Mouse (Mus musculus) embryonic facial prominence, embryonic 13.5 days (tissue): ENCODE measurements around the gene Rere. TPM values are rescaled to one million over a fixed set of nuclear protein-coding genes. Genes with fewer than 3 reads are reported as not detected.

ENCODE experiments used
- ATAC-seq: fragments of 200-750 bp; cut with Nextera tagmentation; 2 replicates; pipeline ENCODE4 v1.8.0; 2017; ENCODE audit warnings: low read depth; ENCODE audit not compliant: insufficient number of reproducible peaks, insufficient read depth, low FRiP score, low TSS enrichment
- H3K27ac ChIP-seq: fragments of 300-500 bp; sonication (generic); 2 replicates; pipeline ENCODE4 v1.5.1; 2015; ENCODE audit warnings: moderate library complexity, mild to moderate bottlenecking, inconsistent platforms
- H3K27me3 ChIP-seq: fragments of 300-500 bp; sonication (generic); 2 replicates; pipeline ENCODE4 v1.6.1; 2015; ENCODE audit warnings: mild to moderate bottlenecking, inconsistent platforms
- H3K36me3 ChIP-seq: fragments of 300-500 bp; sonication (generic); 2 replicates; pipeline ENCODE4 v1.6.1; 2015; ENCODE audit warnings: mild to moderate bottlenecking, inconsistent platforms
- H3K4me1 ChIP-seq: fragments of 300-500 bp; sonication (generic); 2 replicates; pipeline ENCODE4 v1.6.1; 2015; ENCODE audit warnings: inconsistent platforms
- H3K4me2 ChIP-seq: fragments of 300-500 bp; sonication (generic); 2 replicates; pipeline ENCODE4 v1.6.1; 2015; ENCODE audit warnings: moderate library complexity, mild to moderate bottlenecking, inconsistent platforms
- H3K4me3 ChIP-seq: fragments of 300-500 bp; sonication (generic); 2 replicates; pipeline ENCODE4 v1.5.1; 2015; ENCODE audit warnings: mild to moderate bottlenecking, inconsistent platforms
- H3K9ac ChIP-seq: fragments of 300-500 bp; sonication (generic); 2 replicates; pipeline ENCODE4 v1.6.1; 2015; ENCODE audit warnings: mild to moderate bottlenecking, inconsistent platforms
- H3K9me3 ChIP-seq: fragments of 300-500 bp; sonication (generic); 2 replicates; pipeline ENCODE4 v1.6.1; 2016; ENCODE audit warnings: inconsistent platforms
- WGBS: fragments of 180-500 bp; shearing (Covaris S2); methylation state at CpG from one replicate; pipeline ENCODE4 v1.1.7; 2015; ENCODE audit warnings: mixed read lengths; 5-methylcytosine and 5-hydroxymethylcytosine counted together
- polyA plus RNA-seq: library from polyadenylated mRNA; unstranded; fragments of >200 nt; fragmentation: Nextera tagmentation; extraction: Ambion mirVana; gene quantifications from 2 replicates; pipeline ENCODE4 v1.2.1, GENCODE M21; 2015

Rere gene
- polyA plus RNA-seq, 1 experiment from 2014 or later = 23.3 TPM

GRCm38 (mm10) chr4:150420576-150421263 lies 139.3 kb downstream of the Rere start:
- Histone ChIP-seq H3K27ac (no peak overlapping the region), H3K9ac (no peak overlapping the region), H3K4me2 (no peak overlapping the region), H3K36me3 (peaks cover 20% of the 10 kb centered on the region), H3K9me3 (no peaks in the 10 kb centered on the region), H3K27me3 (no peaks in the 10 kb centered on the region), H3K4me3 (no peak overlapping the region), H3K4me1 (no peaks in the 10 kb centered on the region)
- ATAC-seq = no peak
- WGBS = 86% methylated on average over 10 of the region's 10 CpGs

DNA sequence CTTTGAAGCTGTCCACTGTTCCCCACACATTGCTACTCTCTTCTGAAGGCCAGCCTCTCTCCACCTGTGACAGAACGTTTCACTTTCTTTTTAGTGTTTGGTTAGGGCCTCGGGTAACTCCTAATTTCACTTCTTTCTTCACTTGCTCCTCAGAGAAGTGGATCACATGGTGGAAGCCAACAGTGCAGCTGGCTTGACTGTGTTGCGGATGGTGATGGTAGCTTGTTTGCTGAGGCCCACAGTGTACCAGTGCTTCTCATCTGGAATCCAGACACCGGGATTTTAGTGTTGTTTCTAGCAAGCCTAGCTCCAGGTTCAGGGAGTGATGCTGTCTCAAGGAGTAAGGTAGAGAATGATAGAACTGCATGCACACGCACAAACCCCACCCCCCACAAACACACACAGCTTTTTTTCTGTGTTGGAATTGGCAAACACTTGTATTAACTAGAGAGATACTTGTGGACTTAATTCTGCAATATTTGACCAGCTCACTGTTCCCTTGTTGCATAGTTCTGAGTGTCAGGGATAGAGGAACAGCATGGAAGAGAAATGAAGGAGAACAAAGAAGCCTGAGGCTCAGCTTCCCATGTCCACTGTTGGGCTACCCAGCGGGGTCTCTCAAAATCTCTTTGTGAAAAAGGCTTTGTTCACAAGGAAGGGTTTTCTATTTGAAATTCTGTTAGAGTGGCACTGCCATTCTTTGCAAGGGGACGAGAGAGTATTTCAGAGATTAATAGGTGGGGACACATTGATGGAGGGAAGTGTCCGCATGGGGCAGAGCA lies 144.8 kb downstream of the Rere start:
- H3K9me3 ChIP-seq = no peaks in the 10 kb centered on the region
- peak overlapping the region; percentile 33 for H3K27ac ChIP-seq
- no peak for ATAC-seq
- no peak overlapping the region for H3K9ac ChIP-seq
- H3K36me3 ChIP-seq = peaks cover 23% of the 10 kb centered on the region; the same call in 1 of the 2 replicates
- H3K4me3 ChIP-seq = no peak overlapping the region
- no peaks in the 10 kb centered on the region for H3K27me3 ChIP-seq
- peaks cover 19% of the 10 kb centered on the region for H3K4me1 ChIP-seq
- WGBS = 57% methylated on average over 8 of the region's 8 CpGs
- H3K4me2 ChIP-seq = no peak overlapping the region

DNA sequence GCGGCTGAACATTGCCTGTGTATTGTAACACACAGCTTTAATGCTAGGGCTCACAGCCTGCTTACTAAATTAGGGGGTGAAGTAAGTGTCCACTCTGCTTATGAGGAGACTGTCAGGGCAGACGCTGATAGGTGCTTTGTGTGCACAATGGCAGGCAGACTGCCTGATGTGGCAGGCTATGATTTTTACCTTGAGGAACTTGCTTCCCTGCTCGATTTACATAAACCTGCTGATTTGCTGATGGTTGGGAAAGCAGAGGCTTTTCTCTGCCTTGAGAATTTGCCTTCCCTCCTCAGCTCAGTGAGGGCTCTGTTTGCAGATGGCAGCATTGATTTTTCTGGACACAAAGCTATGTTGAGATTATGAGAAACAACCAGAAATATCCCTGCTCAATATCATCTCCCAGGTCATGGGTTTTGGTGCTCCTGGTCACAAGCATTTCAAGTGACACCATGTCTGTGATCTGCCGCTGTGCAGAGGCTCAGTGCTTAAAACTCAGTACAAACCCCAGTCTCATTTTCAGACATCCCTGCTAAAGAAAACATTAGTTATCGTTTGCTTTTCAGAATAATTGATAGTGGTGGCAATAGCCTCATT lies 145.5 kb downstream of the Rere start:
- peaks cover 18% of the 10 kb centered on the region; the same call in 1 of the 2 replicates for H3K36me3 ChIP-seq
- H3K4me1 ChIP-seq = peaks cover 19% of the 10 kb centered on the region
- no peak overlapping the region for H3K4me2 ChIP-seq
- WGBS = 58% methylated on average over 5 of the region's 5 CpGs
- peak overlapping the region; percentile 33 for H3K27ac ChIP-seq
- H3K4me3 ChIP-seq = no peak overlapping the region
- no peaks in the 10 kb centered on the region for H3K9me3 ChIP-seq
- ATAC-seq = no peak
- no peaks in the 10 kb centered on the region for H3K27me3 ChIP-seq
- no peak overlapping the region for H3K9ac ChIP-seq

GRCm38 (mm10) chr4:150428762-150429161 lies 147.3 kb downstream of the Rere start:
- H3K9ac ChIP-seq = no peak overlapping the region
- no peak overlapping the region for H3K27ac ChIP-seq
- ATAC-seq = no peak
- no peaks in the 10 kb centered on the region for H3K9me3 ChIP-seq
- H3K4me2 ChIP-seq = no peak overlapping the region
- 80% methylated on average over 4 of the region's 4 CpGs for WGBS
- H3K4me3 ChIP-seq = no peak overlapping the region
- peaks cover 17% of the 10 kb centered on the region; the same call in 1 of the 2 replicates for H3K36me3 ChIP-seq
- H3K4me1 ChIP-seq = peaks cover 19% of the 10 kb centered on the region
- H3K27me3 ChIP-seq = no peaks in the 10 kb centered on the region

DNA sequence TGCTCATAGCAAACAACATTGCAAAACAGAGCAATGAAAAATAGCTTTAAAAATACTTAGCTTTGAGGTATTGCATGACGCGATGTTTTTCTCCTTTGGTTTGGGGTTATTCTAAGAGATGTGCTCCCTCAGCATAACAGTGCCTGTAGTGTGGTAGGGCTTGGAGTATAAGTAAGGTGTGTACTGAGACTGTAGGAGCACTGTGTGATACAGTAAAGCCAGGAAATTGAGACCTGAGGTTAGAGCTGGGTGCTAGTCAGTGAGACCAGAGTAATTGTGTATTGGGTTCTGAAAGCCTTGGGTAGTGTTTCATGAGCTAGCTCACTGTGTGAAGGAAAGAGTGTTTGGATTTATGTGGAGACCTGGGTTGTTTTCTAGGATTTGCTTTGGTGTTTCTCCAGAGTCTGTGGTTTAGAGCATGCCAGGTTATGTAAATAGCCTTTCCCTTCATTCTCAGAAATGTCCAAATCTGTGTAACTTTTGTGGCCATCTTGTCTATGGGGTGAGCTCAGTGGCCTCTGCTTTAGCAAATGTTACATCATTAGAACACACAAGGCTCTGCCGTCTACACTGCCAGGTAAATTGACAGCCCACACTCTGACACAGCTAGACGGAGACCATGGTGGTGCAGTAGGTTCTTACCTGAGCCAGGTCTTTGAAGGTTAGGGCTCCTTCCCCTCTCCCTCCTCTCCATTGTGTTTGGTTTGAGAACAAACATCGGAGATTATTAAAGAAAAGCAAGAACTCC lies 152.6 kb downstream of the Rere start:
- H3K4me3 ChIP-seq = no peak overlapping the region

DNA sequence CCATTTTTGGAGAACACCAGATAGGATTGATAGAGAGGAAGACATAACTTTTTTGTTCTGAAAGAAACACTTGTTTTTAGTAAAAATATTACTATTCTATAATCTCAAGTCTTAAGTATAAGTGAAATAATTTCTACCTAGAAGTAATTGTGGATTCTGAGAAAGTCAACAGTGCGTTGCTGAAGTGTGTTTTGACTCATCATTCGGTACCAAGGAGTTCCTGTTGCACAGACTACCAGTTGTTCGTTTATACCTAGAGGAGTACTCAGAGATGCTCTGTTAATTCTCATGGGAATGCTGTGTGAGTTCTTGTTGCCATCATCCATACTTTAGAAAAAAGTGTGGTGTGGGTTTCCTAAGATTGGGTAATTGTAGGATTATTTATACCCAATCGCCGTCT lies 154.1 kb downstream of the Rere start:
- Histone ChIP-seq H3K4me3 (no peak overlapping the region), H3K9ac (no peak overlapping the region), H3K36me3 (peaks cover 18% of the 10 kb centered on the region), H3K4me2 (no peak overlapping the region), H3K4me1 (peaks cover 6% of the 10 kb centered on the region; the same call in 1 of the 2 replicates), H3K9me3 (no peaks in the 10 kb centered on the region), H3K27me3 (no peaks in the 10 kb centered on the region), H3K27ac (no peak overlapping the region)
- ATAC-seq = no peak
- 84% methylated on average over 5 of the region's 5 CpGs for WGBS

More for the DNA sequence above, 152.6 kb downstream of the Rere start:
- no peak overlapping the region for H3K9ac ChIP-seq
- peaks cover 6% of the 10 kb centered on the region; the same call in 1 of the 2 replicates for H3K4me1 ChIP-seq
- no peaks in the 10 kb centered on the region for H3K27me3 ChIP-seq
- ATAC-seq = no peak
- no peak overlapping the region for H3K4me2 ChIP-seq
- WGBS = 90% methylated on average over 5 of the region's 5 CpGs
- H3K27ac ChIP-seq = no peak overlapping the region
- peaks cover 16% of the 10 kb centered on the region; the same call in 1 of the 2 replicates for H3K36me3 ChIP-seq
- H3K9me3 ChIP-seq = no peaks in the 10 kb centered on the region

DNA sequence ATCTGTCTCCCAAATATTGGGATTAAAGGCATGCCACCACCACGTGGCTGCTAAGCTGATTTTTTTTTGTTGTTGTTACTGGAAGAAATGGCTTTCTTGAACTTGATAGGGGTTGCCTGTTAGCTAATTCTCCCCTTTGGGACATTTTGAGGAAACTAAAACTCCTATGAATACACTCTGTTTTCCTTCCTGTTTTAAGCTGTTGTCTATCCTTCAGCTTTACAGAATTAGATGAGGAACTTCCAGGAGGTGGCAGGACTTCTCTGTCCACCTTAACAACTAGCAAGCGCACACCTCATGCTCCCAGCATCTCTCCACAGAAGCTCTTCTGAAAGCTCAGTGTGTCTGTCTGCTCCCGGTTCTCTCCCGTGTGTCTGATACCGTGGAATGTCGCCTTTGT lies 157.2 kb downstream of the Rere start:
- Histone ChIP-seq H3K27ac (no peak overlapping the region), H3K9ac (no peak overlapping the region), H3K4me3 (no peak overlapping the region), H3K27me3 (no peaks in the 10 kb centered on the region), H3K4me2 (no peak overlapping the region), H3K36me3 (peaks cover 18% of the 10 kb centered on the region), H3K4me1 (peaks cover 12% of the 10 kb centered on the region), H3K9me3 (no peaks in the 10 kb centered on the region)
- WGBS = 78% methylated on average over 6 of the region's 6 CpGs
- no peak for ATAC-seq

- Histone ChIP-seq H3K9ac (no peak overlapping the region), H3K4me3 (no peak overlapping the region), H3K27ac (no peak overlapping the region), H3K4me2 (no peak overlapping the region), H3K4me1 (peaks cover 33% of the 10 kb centered on the region), H3K27me3 (no peaks in the 10 kb centered on the region), H3K36me3 (peaks cover 14% of the 10 kb centered on the region; the same call in 1 of the 2 replicates), H3K9me3 (no peaks in the 10 kb centered on the region)
- no peak for ATAC-seq
- 84% methylated on average over 10 of the region's 10 CpGs for WGBS
Measured at GRCm38 (mm10) chr4:150441931-150442330, 160.5 kb downstream of the Rere start.

- Histone ChIP-seq H3K9me3 (no peaks in the 10 kb centered on the region), H3K27me3 (no peaks in the 10 kb centered on the region), H3K4me1 (peaks cover 39% of the 10 kb centered on the region), H3K4me2 (no peak overlapping the region), H3K9ac (no peak overlapping the region), H3K27ac (no peak overlapping the region), H3K4me3 (no peak overlapping the region), H3K36me3 (peaks cover 14% of the 10 kb centered on the region; the same call in 1 of the 2 replicates)
- no peak for ATAC-seq
- 88% methylated on average over 3 of the region's 3 CpGs for WGBS
Measured at GRCm38 (mm10) chr4:150444068-150444467, 162.6 kb downstream of the Rere start.

DNA sequence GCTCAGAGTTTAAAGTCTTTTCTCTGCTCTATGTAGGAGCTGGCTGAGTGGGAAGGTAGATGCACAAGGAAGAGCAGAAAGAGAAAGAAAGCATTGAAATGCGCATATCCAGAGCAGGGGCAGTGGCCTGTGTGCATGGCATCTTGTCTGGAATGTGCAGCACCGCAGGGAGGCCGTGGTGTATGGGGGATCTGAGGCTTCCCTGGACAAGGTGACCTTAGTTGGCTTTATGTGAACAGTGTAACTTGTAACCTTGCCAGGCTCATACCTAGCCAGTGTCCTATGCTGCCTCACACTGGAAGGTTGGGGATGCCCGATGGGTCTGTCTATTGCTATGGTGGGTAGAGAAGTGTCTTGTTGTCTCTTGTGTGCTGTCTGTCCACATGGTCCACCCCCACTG lies 165.2 kb downstream of the Rere start:
- no peak for ATAC-seq
- WGBS = 83% methylated on average over 4 of the region's 4 CpGs

DNA sequence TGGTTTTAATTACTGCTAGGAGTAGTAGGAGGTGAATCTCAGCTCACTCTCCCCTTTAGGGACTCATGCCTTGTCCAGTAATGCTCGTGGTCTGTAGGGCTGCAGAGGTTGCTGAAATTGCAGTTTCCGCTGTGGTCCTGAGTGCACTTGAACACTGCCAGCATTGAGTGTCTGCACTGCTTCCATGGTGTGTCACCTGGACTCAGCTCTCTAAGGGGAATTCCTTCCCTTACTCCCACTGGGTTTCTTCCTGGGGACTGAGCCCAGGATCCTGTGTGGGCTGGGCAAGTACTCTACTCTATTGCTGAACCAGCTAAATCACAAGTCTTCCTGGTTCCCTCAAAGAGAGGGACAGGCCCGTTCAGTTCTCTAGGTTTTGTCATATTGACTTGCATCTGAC lies 166.1 kb downstream of the Rere start:
- no peak overlapping the region for H3K27ac ChIP-seq
- H3K9me3 ChIP-seq = no peaks in the 10 kb centered on the region
- peaks cover 43% of the 10 kb centered on the region for H3K4me1 ChIP-seq
- no peak overlapping the region for H3K4me2 ChIP-seq
- ATAC-seq = no peak
- H3K9ac ChIP-seq = no peak overlapping the region
- WGBS = 80% methylated on average over 3 of the region's 3 CpGs
- H3K4me3 ChIP-seq = no peak overlapping the region
- H3K36me3 ChIP-seq = no peaks in the 10 kb centered on the region
- no peaks in the 10 kb centered on the region for H3K27me3 ChIP-seq

More for the DNA sequence above, 165.2 kb downstream of the Rere start:
- peaks cover 7% of the 10 kb centered on the region; the same call in 1 of the 2 replicates for H3K36me3 ChIP-seq
- no peaks in the 10 kb centered on the region for H3K27me3 ChIP-seq
- H3K9ac ChIP-seq = no peak overlapping the region
- H3K4me2 ChIP-seq = no peak overlapping the region
- no peaks in the 10 kb centered on the region for H3K9me3 ChIP-seq
- H3K4me1 ChIP-seq = peaks cover 43% of the 10 kb centered on the region
- H3K4me3 ChIP-seq = no peak overlapping the region
- H3K27ac ChIP-seq = no peak overlapping the region
